Mouse (Mus musculus): Measurements from ENCODE around the gene Cideb.

GRCm38 (mm10) chr14:55730531-55731032, 27.7 kb downstream of the Cideb start:
- TF ChIP-seq POLR2A (IDR thresholded peaks at IDR 0.05; ENCODE audit: insufficient read length, low read depth) (no peak), TCF12 (IDR thresholded peaks at IDR 0.05; ENCODE audit: insufficient read depth, poor library complexity, severe bottlenecking) (no peak), MAX (IDR thresholded peaks at IDR 0.05; ENCODE audit: low read depth) (no peak), USF1 (IDR thresholded peaks at IDR 0.05; ENCODE audit: low read depth) (no peak), POLR2AphosphoS2 (IDR thresholded peaks at IDR 0.05; ENCODE audit: insufficient read length, low read depth) (no peak), REST (IDR thresholded peaks at IDR 0.05; ENCODE audit: insufficient read depth, insufficient read length) (no peak), E2F4 (IDR thresholded peaks at IDR 0.05; ENCODE audit: insufficient read depth) (no peak)
